ENCODE assay signal across 11 mouse cellular contexts in the genomic region with DNA sequence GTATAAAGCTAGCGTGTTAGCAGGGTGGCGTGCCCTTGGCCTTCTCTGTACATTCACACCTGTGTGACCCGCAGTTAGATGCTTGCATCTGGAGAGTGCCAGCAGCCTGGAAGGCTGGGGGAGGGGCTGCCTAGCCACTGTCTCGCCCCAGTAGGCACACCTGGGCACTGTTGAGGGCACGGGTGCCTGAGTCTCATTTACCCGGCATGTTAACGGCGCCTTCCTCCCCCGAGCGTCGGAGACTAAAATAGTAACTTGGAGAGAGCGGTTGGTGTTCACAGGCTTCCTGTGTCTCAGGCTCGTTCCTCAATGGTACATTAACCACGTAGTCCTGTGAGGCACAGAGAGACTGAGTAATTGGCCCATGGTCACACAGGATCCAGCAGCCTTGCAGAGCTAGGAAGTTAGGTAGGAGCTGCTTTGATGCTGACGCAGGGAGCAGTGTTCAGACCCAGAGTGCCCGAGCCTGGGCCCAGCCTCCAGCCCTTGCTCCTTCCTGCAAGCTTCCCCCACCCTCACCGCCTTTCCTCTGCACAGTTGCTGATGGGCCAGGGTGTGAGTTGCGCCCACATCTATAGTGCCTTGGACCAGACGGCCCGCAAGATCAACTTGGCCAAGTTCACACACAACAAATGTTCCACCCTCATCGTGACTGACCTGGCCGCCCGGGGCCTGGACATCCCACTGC. TPM values are rescaled to one million over a fixed set of nuclear protein-coding genes. Genes with fewer than 3 reads are reported as not detected.
A peak's percentile ranks its signal among the peaks of the same experiment; 100 is the strongest.
DNase-seq lines count a peak whose midpoint lies in the region; ATAC-seq and TF ChIP-seq lines count a peak whose summit lies in the region.
"Had no signal": no experiment of that assay in that cellular context is flagged by ENCODE, and none has a peak within 500 bp of the region (broad histone marks: within the 10 kb centered on the region; RNA-seq: fewer than 3 reads in every experiment).

No protein-coding gene starts in this region.

- no peak for TF ChIP-seq CTCF in small intestine, adult 2 months (IDR thresholded peaks at IDR 0.05; ENCODE audit: extremely low read depth, insufficient read length, insufficient replicate concordance, low read depth, low read length)

- no peaks in the 10 kb centered on the region for H3K4me1 ChIP-seq in forebrain, embryonic 13.5 days
- no peaks in the 10 kb centered on the region; the same call in 1 of the 2 replicates for H3K4me1 ChIP-seq in forebrain, embryonic 11.5 days (replicated peaks; ENCODE audit: control insufficient read depth, insufficient read depth, low read length)
- H3K4me1 ChIP-seq in small intestine, adult 2 months (ENCODE audit: control insufficient read depth, insufficient read depth, insufficient read length, low read length), result peaks cover 3% of the 10 kb centered on the region; the same call in 1 of the 2 replicates

- ATAC-seq in forebrain, embryonic 13.5 days, result 0 out of 2 replicates have a peak, but pooled peaks have one; percentile 20
- no peak for ATAC-seq in forebrain, embryonic 11.5 days (replicated peaks; ENCODE audit: low FRiP score)
- no peak for ATAC-seq in megakaryocyte-erythroid progenitor cell, adult 5-6 weeks (replicated peaks; ENCODE audit: low FRiP score, low TSS enrichment, poor library complexity, severe bottlenecking)

- no peak for DNase-seq in forebrain, embryonic 11.5 days (ENCODE audit: low spot score)
- DNase-seq in A20 (ENCODE audit: low read depth, low spot score), result peak; percentile 97
- DNase-seq in induced T-regulatory cell, adult 2 months (ENCODE audit: low read depth), result peak; percentile 87
- no peak for DNase-seq in gastrocnemius, postnatal 4 days (ENCODE audit: low spot score in 2 of 2)
- DNase-seq in adrenal gland, adult 8-10 months, result no peak

- no peaks in the 10 kb centered on the region for H3K9me3 ChIP-seq in forebrain, embryonic 13.5 days (replicated peaks)
- H3K9me3 ChIP-seq in forebrain, embryonic 11.5 days (ENCODE audit: control insufficient read depth, low read length), result no peaks in the 10 kb centered on the region

- no peak overlapping the region for H3K27ac ChIP-seq in forebrain, embryonic 13.5 days
- H3K27ac ChIP-seq in forebrain, embryonic 11.5 days (ENCODE audit: low read depth, low read length), result no peak overlapping the region
- no peak overlapping the region for H3K27ac ChIP-seq in small intestine, adult 2 months (ENCODE audit: insufficient read depth, low read depth, low read length)

- TF ChIP-seq POLR2A in small intestine, adult 2 months (IDR thresholded peaks at IDR 0.05; ENCODE audit: low read depth, low read length), result no peak

- no peak overlapping the region for H3K4me2 ChIP-seq in forebrain, embryonic 13.5 days
- no peak overlapping the region for H3K4me2 ChIP-seq in forebrain, embryonic 11.5 days (ENCODE audit: low read depth, low read length, severe bottlenecking)

- H3K27me3 ChIP-seq in forebrain, embryonic 13.5 days, result no peaks in the 10 kb centered on the region
- H3K27me3 ChIP-seq in forebrain, embryonic 11.5 days (ENCODE audit: control insufficient read depth, insufficient read depth, low read length), result no peaks in the 10 kb centered on the region
- H3K27me3 ChIP-seq in small intestine, adult 2 months (ENCODE audit: control insufficient read depth, insufficient read depth, low read length), result no peaks in the 10 kb centered on the region

- WGBS in forebrain, embryonic 13.5 days, result 95% methylated on average over 23 of the region's 23 CpGs
- 95% methylated on average over 23 of the region's 23 CpGs for WGBS in forebrain, embryonic 11.5 days
- 91% methylated on average over 23 of the region's 23 CpGs for WGBS in small intestine, adult 2 months

- H3K9ac ChIP-seq in forebrain, embryonic 13.5 days, result no peak overlapping the region
- H3K9ac ChIP-seq in forebrain, embryonic 11.5 days (ENCODE audit: low read length), result no peak overlapping the region

- H3K4me3 ChIP-seq in forebrain, embryonic 13.5 days, result no peak overlapping the region
- H3K4me3 ChIP-seq in forebrain, embryonic 11.5 days (ENCODE audit: low read depth, low read length), result no peak overlapping the region
- H3K4me3 ChIP-seq in small intestine, adult 2 months (ENCODE audit: low read depth, low read length), result 0 out of 2 replicates have a peak overlapping the region, but pooled peaks have one; percentile 1

- H3K36me3 ChIP-seq in forebrain, embryonic 13.5 days (ENCODE audit: poor library complexity, severe bottlenecking), result peaks cover 99% of the 10 kb centered on the region
- H3K36me3 ChIP-seq in forebrain, embryonic 11.5 days (ENCODE audit: control insufficient read depth, insufficient read depth, low read length), result peaks cover 9% of the 10 kb centered on the region
- peaks cover 79% of the 10 kb centered on the region for H3K36me3 ChIP-seq in small intestine, adult 2 months (ENCODE audit: control insufficient read depth, insufficient read depth, low read length)

RNA-seq across cellular contexts. Expression of a gene that starts 8.7 kb away (rescaled TPM):
- 45.3 and 48.0 TPM in 2 replicates for polyA plus RNA-seq in forebrain, embryonic 13.5 days (2015; fragmentation: Nextera tagmentation; extraction: Ambion mirVana)
- polyA plus RNA-seq in forebrain, embryonic 11.5 days (2014; fragmentation: Nextera tagmentation; extraction: Ambion mirVana), result 45.2 and 45.7 TPM in 2 replicates
- 23.1 and 44.6 TPM in 2 replicates for polyA plus RNA-seq in small intestine, adult 2 months (2012; rRNA removed)
- total RNA-seq in gastrocnemius, postnatal 4 days (2021), result 10 to 100 TPM; 28.5 to 29.5 TPM
- total RNA-seq in megakaryocyte-erythroid progenitor cell, adult 5-6 weeks (2014; fragmentation: Nextera tagmentation), result 28.3 and 41.7 TPM in 2 replicates
- total RNA-seq in megakaryocyte-erythroid progenitor cell, adult 5-6 weeks (2017), result 40.4 and 40.6 TPM in 2 replicates
- total RNA-seq in adrenal gland, adult 8-10 months (2022), result 10 to 100 TPM; 44.1 to 57.3 (median 56.5) TPM

RNA-seq across cellular contexts. Expression of a gene that starts 8.8 kb away (rescaled TPM):
- polyA plus RNA-seq in forebrain, embryonic 13.5 days (2015; fragmentation: Nextera tagmentation; extraction: Ambion mirVana), result 19.0 TPM in 2 replicates
- 10.2 and 10.6 TPM in 2 replicates for polyA plus RNA-seq in forebrain, embryonic 11.5 days (2014; fragmentation: Nextera tagmentation; extraction: Ambion mirVana)
- polyA plus RNA-seq in small intestine, adult 2 months (2012; rRNA removed), result 6.9 and 12.1 TPM in 2 replicates
- 1 to 10 TPM; 6.1 to 7.2 TPM for total RNA-seq in gastrocnemius, postnatal 4 days (2021)
- 9.9 and 11.8 TPM in 2 replicates for total RNA-seq in megakaryocyte-erythroid progenitor cell, adult 5-6 weeks (2014; fragmentation: Nextera tagmentation)
- 5.5 and 6.9 TPM in 2 replicates for total RNA-seq in megakaryocyte-erythroid progenitor cell, adult 5-6 weeks (2017)
- total RNA-seq in adrenal gland, adult 8-10 months (2022), result 10 to 100 TPM; 17.0 to 30.2 (median 22.3) TPM

RNA-seq across cellular contexts. Expression of a gene that starts 12.8 kb away (rescaled TPM):
- 0.65 TPM in 1 of 2 replicates, not detected in the other for polyA plus RNA-seq in forebrain, embryonic 13.5 days (2015; fragmentation: Nextera tagmentation; extraction: Ambion mirVana)
- not detected in 2 replicates for polyA plus RNA-seq in forebrain, embryonic 11.5 days (2014; fragmentation: Nextera tagmentation; extraction: Ambion mirVana)
- polyA plus RNA-seq in small intestine, adult 2 months (2012; rRNA removed), result not detected in 2 replicates
- total RNA-seq in gastrocnemius, postnatal 4 days (2021), result not detected
- total RNA-seq in megakaryocyte-erythroid progenitor cell, adult 5-6 weeks (2014; fragmentation: Nextera tagmentation), result not detected in 2 replicates
- total RNA-seq in megakaryocyte-erythroid progenitor cell, adult 5-6 weeks (2017), result not detected in 2 replicates
- total RNA-seq in adrenal gland, adult 8-10 months (2022), result under 1 TPM in 3 of 4 experiments, not detected in 1; 0.32 to 0.63 (median 0.46) TPM
- total RNA-seq: granulocyte monocyte progenitor cell, adult 5-6 weeks had no signal
- polyA plus RNA-seq: large intestine, adult 2 months; limb, embryonic 14.5 days had no signal

RNA-seq across cellular contexts. Expression of a gene that starts 27.4 kb away (rescaled TPM):
- 0.27 and 0.79 TPM in 2 replicates for polyA plus RNA-seq in forebrain, embryonic 13.5 days (2015; fragmentation: Nextera tagmentation; extraction: Ambion mirVana)
- polyA plus RNA-seq in forebrain, embryonic 11.5 days (2014; fragmentation: Nextera tagmentation; extraction: Ambion mirVana), result not detected in 2 replicates
- 1.7 and 2.6 TPM in 2 replicates for polyA plus RNA-seq in small intestine, adult 2 months (2012; rRNA removed)
- not detected for total RNA-seq in gastrocnemius, postnatal 4 days (2021)
- not detected in 2 replicates for total RNA-seq in megakaryocyte-erythroid progenitor cell, adult 5-6 weeks (2014; fragmentation: Nextera tagmentation)
- total RNA-seq in megakaryocyte-erythroid progenitor cell, adult 5-6 weeks (2017), result not detected in 2 replicates
- total RNA-seq in adrenal gland, adult 8-10 months (2022), result 10 to 100 TPM in 3 of 4 experiments, 1 to 10 TPM in 1; 7.0 to 15.2 (median 12.2) TPM
- total RNA-seq: granulocyte monocyte progenitor cell, adult 5-6 weeks had no signal

RNA-seq across cellular contexts. Expression of a gene that starts 32.4 kb away (rescaled TPM):
- 1.1 and 2.3 TPM in 2 replicates for polyA plus RNA-seq in forebrain, embryonic 13.5 days (2015; fragmentation: Nextera tagmentation; extraction: Ambion mirVana)
- 1.1 TPM in 2 replicates for polyA plus RNA-seq in forebrain, embryonic 11.5 days (2014; fragmentation: Nextera tagmentation; extraction: Ambion mirVana)
- polyA plus RNA-seq in small intestine, adult 2 months (2012; rRNA removed), result 0.15 and 0.25 TPM in 2 replicates
- under 1 TPM; 0.16 to 0.37 TPM for total RNA-seq in gastrocnemius, postnatal 4 days (2021)
- 6.4 and 9.0 TPM in 2 replicates for total RNA-seq in megakaryocyte-erythroid progenitor cell, adult 5-6 weeks (2014; fragmentation: Nextera tagmentation)
- 6.3 and 7.9 TPM in 2 replicates for total RNA-seq in megakaryocyte-erythroid progenitor cell, adult 5-6 weeks (2017)
- total RNA-seq in adrenal gland, adult 8-10 months (2022), result 1 to 10 TPM in 2 of 4 experiments, under 1 TPM in 2; 0.42 to 1.8 (median 1.1) TPM
- total RNA-seq: granulocyte monocyte progenitor cell, adult 5-6 weeks had no signal

Comparison
In these comparisons a context has a peak if more than half of its experiments do, and no peak if none do; other contexts are left out.
1. DNase-seq: peak in A20 (single experiment) and induced T-regulatory cell, adult 2 months (single experiment); none in forebrain, embryonic 11.5 days (single experiment), gastrocnemius, postnatal 4 days (0 of 2) and adrenal gland, adult 8-10 months (single experiment).